Mouse (Mus musculus) CD8-positive naive resting alpha-beta T cell, adult 57 days (primary cell): ENCODE results near the gene Zfp52. TPM values are rescaled to one million over a fixed set of nuclear protein-coding genes. Genes with fewer than 3 reads are reported as not detected.

ENCODE experiments used
- total RNA-seq: library from RNA; stranded (reverse); gene quantifications from one replicate; pipeline ENCODE4 v1.2.4, GENCODE M21; 2023

Zfp52 gene
- total RNA-seq, result 8.0 TPM

DNA sequence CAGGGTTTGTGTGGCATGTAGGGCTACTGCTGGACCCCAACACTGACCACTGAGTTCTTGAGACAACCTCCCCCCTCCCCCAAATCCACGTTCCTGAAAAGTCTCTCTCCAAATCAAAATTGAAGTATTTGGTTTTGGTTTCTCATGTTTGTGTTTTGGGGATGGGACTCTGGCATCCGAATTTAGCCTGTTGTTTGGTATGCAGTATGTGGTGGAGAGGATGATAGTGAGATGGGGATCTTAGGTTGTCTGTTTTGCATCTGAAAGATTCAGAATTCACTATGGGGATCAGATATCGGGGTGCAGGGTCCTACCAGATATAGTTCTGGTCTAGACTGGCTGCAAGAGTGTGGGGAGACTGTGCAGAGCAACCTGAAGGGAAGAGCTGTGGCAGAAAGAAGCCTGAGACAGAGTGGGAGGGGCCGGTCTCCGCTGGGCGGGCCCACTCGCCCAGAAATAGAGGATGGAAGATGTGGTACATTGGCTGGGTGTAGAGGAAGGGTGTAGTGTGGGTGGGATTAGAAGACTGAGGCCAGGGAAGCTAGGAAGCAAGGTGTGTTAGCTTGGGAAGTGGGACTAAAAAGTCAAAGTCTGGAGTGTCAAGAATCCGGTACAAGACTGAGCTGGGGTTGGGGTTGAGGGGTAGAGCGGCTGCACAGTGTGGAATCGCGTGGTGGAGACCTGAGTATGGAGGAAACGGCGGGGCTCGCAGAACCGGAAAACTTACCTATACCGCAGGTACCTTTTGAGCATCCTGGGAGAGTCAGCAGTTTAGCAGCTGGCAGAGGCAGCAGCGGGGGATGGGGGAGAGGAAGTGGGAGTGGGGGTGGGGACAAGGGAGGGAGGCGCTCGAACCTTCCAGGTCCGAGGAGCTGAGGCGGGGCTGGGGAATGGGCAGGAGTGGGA lies at the start of gene Zfp52:
Gene Zfp52, plus strand, starts transcription at position 444 of the 906 bp plus-strand sequence.

DNA sequence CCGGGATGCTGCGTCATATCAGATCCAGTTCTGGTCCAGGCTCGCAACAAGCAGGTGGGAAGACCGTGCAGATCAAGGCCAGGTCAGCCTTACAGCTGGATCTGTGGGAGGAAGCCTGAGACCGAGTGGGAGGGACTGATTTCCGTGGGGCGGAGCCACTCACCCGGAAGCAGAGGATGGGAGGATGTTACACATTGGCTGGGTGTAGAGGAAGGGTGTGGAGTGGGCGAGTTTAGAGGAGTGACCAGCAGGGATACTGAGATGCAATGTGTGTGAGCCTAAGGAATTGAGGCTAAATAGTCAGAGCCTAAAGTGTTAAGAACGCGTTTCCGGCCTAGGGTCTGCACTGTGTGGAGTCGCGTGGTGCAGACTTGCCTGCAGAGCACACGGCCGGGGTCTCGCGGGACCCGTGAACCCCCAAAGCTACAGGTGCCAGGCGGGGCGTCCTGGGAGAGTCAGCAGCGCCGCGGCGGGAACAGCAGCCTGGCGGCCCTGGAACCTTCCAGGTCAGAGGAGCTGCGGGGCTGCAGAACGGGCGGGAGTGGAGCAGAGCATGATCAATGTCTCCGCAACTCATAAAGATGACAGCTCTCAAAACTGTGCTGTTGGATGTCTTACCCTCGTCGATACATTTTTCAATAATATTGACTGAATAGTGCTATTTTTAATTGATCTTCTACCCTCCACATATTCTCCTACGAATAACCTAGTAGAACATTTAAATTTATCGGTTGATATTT lies 46.4 kb upstream of the Zfp52 start, which contains the start of gene Zfp53:
Gene Zfp53, plus strand, starts transcription at position 239 of the 740 bp plus-strand sequence.

DNA sequence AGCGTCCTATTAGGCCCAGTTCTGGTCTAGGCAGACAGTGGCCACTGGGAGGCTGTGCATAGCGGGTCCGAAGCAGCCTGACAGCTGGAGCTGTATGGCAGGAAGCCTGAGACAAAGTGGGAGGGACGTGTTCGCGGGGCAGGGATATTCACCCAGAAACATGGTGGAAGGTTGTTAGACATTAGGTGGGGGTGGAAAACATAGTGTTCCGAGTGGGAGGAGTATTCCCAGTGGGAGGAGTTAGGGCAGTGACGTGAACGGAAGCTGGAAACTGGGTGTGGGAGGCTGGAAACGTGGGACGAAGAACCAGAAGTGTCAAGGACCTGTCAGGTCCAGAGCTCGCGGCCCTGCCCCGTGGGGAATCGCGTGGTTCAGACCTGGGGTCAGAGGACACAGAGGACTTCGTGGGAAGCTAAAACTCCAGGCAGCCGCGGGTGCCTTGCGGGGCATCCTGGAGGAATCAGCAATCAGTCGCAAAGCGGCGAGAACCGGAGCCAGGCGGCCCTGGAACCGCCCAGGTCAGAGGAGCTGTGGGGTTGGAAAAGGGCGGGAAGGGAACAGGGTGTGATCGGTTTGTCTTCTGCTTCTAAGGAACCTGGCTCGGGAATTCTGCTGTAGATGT lies 31.5 kb downstream of the Zfp52 start, which contains the start of gene Zfp948:
Gene Zfp948, plus strand, starts transcription at position 281 of the 622 bp plus-strand sequence.

Other genes with a start within 250 kb of the Zfp52 start
- gene Vmn1r237, start 223.7 kb upstream of the Zfp52 start, total RNA-seq, result not detected
- 6.1 TPM for gene Zfp677, start 151.8 kb upstream of the Zfp52 start, total RNA-seq
- 2.0 TPM for gene Zfp54, start 112.3 kb upstream of the Zfp52 start, total RNA-seq
- 23.0 TPM for gene Zfp51, start 85.2 kb upstream of the Zfp52 start, total RNA-seq
- gene Zfp53, start 46.5 kb upstream of the Zfp52 start, total RNA-seq, result 31.6 TPM
- 1.4 TPM for gene Zfp948, start 31.5 kb downstream of the Zfp52 start, total RNA-seq
- 9.9 TPM for gene Zfp983, start 115.1 kb downstream of the Zfp52 start, total RNA-seq
- gene Gm10226, start 156.3 kb downstream of the Zfp52 start, total RNA-seq, result 14.5 TPM
- gene Zfp760, start 172.2 kb downstream of the Zfp52 start, total RNA-seq, result 2.3 TPM
- 2.7 TPM for gene Zfp229, start 195.3 kb downstream of the Zfp52 start, total RNA-seq